Mouse (Mus musculus) intestine, embryonic 15.5 days (tissue): ENCODE results near the gene Zp2. TPM values are rescaled to one million over a fixed set of nuclear protein-coding genes. Genes with fewer than 3 reads are reported as not detected.

Experiments
- ATAC-seq: fragments of 200-750 bp; cut with Nextera tagmentation; 2 replicates; pipeline ENCODE4 v1.8.0; 2017; ENCODE audit warnings: moderate TSS enrichment, moderate library complexity
- H3K27ac ChIP-seq: fragments of 300-500 bp; sonication (generic); 2 replicates; pipeline ENCODE4 v1.5.1; 2015; ENCODE audit warnings: mild to moderate bottlenecking, inconsistent platforms
- H3K27me3 ChIP-seq: fragments of 300-500 bp; sonication (generic); replicated peaks from 2 replicates; pipeline ENCODE4 v1.6.1; 2015; ENCODE audit warnings: inconsistent platforms
- H3K36me3 ChIP-seq: fragments of 300-500 bp; sonication (generic); 2 replicates; pipeline ENCODE4 v1.6.1; 2015; ENCODE audit warnings: inconsistent platforms
- H3K4me1 ChIP-seq: fragments of 300-500 bp; sonication (generic); replicated peaks from 2 replicates; pipeline ENCODE4 v1.6.1; 2015; ENCODE audit warnings: inconsistent platforms
- H3K4me2 ChIP-seq: fragments of 300-500 bp; sonication (generic); replicated peaks from 2 replicates; pipeline ENCODE4 v1.6.1; 2015; ENCODE audit warnings: mild to moderate bottlenecking, inconsistent platforms
- H3K4me3 ChIP-seq: fragments of 300-500 bp; sonication (generic); replicated peaks from 2 replicates; pipeline ENCODE4 v1.5.1; 2015; ENCODE audit warnings: inconsistent platforms
- H3K9ac ChIP-seq: fragments of 300-500 bp; sonication (generic); 2 replicates; pipeline ENCODE4 v1.6.1; 2015; ENCODE audit warnings: inconsistent platforms
- H3K9me3 ChIP-seq: fragments of 300-500 bp; sonication (generic); 2 replicates; pipeline ENCODE4 v1.6.1; 2016; ENCODE audit warnings: inconsistent platforms
- WGBS: fragments of 180-500 bp; shearing (Covaris S2); methylation state at CpG from one replicate; pipeline ENCODE4 v1.1.7; 2015; 5-methylcytosine and 5-hydroxymethylcytosine counted together
- polyA plus RNA-seq: library from polyadenylated mRNA; unstranded; fragments of >200 nt; fragmentation: Nextera tagmentation; extraction: Ambion mirVana; gene quantifications from 2 replicates; pipeline ENCODE4 v1.2.1, GENCODE M21; 2015

Gene Zp2
- polyA plus RNA-seq, 1 experiment from 2014 or later: not detected

- 86% methylated on average over 6 of the region's 6 CpGs for WGBS
- H3K9ac ChIP-seq: no peak within 1 kb of the TSS
- H3K4me3 ChIP-seq: no peak within 1 kb of the TSS
- no peaks in the 10 kb centered on the region for H3K36me3 ChIP-seq
- H3K4me2 ChIP-seq: no peak within 1 kb of the TSS
- no peak for ATAC-seq
- H3K27ac ChIP-seq: no peak within 1 kb of the TSS
- H3K4me1 ChIP-seq: no peaks in the 10 kb centered on the region
- no peaks in the 10 kb centered on the region for H3K27me3 ChIP-seq
- H3K9me3 ChIP-seq: no peaks in the 10 kb centered on the region
These were observed 49.9 kb downstream of the Zp2 start, which contains the start of gene Dnah3 for GRCm38 (mm10) chr7:120095180-120095579. TSS of gene Dnah3 (minus strand) at chr7:120095280.

GRCm38 (mm10) chr7:120094216-120094615 is 50.9 kb downstream of the Zp2 start:
- 71% methylated on average over 3 of the region's 3 CpGs for WGBS
- Histone ChIP-seq H3K4me1 (no peaks in the 10 kb centered on the region), H3K9ac (no peak overlapping the region), H3K9me3 (no peaks in the 10 kb centered on the region), H3K27me3 (no peaks in the 10 kb centered on the region), H3K4me3 (no peak overlapping the region), H3K27ac (no peak overlapping the region), H3K4me2 (no peak overlapping the region), H3K36me3 (no peaks in the 10 kb centered on the region)
- ATAC-seq: no peak

- WGBS: 52% methylated on average over 5 of the region's 5 CpGs
These were observed 52.1 kb downstream of the Zp2 start for GRCm38 (mm10) chr7:120093033-120093432.

GRCm38 (mm10) chr7:120080177-120080576 is 64.9 kb downstream of the Zp2 start:
- 65% methylated on average over 3 of the region's 3 CpGs for WGBS
- no peaks in the 10 kb centered on the region for H3K9me3 ChIP-seq
- no peaks in the 10 kb centered on the region for H3K4me1 ChIP-seq

More at GRCm38 (mm10) chr7:120093033-120093432, 52.1 kb downstream of the Zp2 start:
- no peak overlapping the region for H3K4me3 ChIP-seq
- no peak overlapping the region for H3K4me2 ChIP-seq
- H3K4me1 ChIP-seq: no peaks in the 10 kb centered on the region
- H3K27ac ChIP-seq: no peak overlapping the region
- no peaks in the 10 kb centered on the region for H3K27me3 ChIP-seq
- no peak overlapping the region for H3K9ac ChIP-seq
- no peaks in the 10 kb centered on the region for H3K9me3 ChIP-seq
- no peak for ATAC-seq
- no peaks in the 10 kb centered on the region for H3K36me3 ChIP-seq

More at GRCm38 (mm10) chr7:120080177-120080576, 64.9 kb downstream of the Zp2 start:
- Histone ChIP-seq H3K27ac (no peak overlapping the region), H3K4me3 (no peak overlapping the region), H3K36me3 (no peaks in the 10 kb centered on the region), H3K27me3 (no peaks in the 10 kb centered on the region), H3K9ac (no peak overlapping the region), H3K4me2 (no peak overlapping the region)
- ATAC-seq: no peak

Other genes starting within 250 kb of the Zp2 start
- gene Lyrm1, start 249.4 kb downstream of the Zp2 start, polyA plus RNA-seq: 8.1 and 9.5 TPM in 2 replicates
- gene Dcun1d3, start 249.0 kb downstream of the Zp2 start, polyA plus RNA-seq: 10.6 and 11.6 TPM in 2 replicates
- not detected in 2 replicates for gene Dnah3, start 50.0 kb downstream of the Zp2 start, polyA plus RNA-seq
- 27.7 and 28.5 TPM in 2 replicates for gene Tmem159, start 42.9 kb downstream of the Zp2 start, polyA plus RNA-seq
- 9.2 and 11.6 TPM in 2 replicates for gene Anks4b, start 28.6 kb upstream of the Zp2 start, polyA plus RNA-seq
- gene Crym, start 56.8 kb upstream of the Zp2 start, polyA plus RNA-seq: 1.6 and 2.3 TPM in 2 replicates
- 0.13 TPM in 1 of 2 replicates, not detected in the other for gene Abca14, start 58.7 kb upstream of the Zp2 start, polyA plus RNA-seq
- gene Abca15, start 183.4 kb upstream of the Zp2 start, polyA plus RNA-seq: not detected in 2 replicates